Mouse (Mus musculus) liver, adult 2 months (tissue): ENCODE data around the gene Slc38a3. TPM values are rescaled to one million over a fixed set of nuclear protein-coding genes. Genes with fewer than 3 reads are reported as not detected.

Experiments
- DNase-seq: peaks from one replicate; pipeline ENCODE4 v3.0.0-alpha.2; 2011; ENCODE audit warnings: low read depth, low spot score; ENCODE audit errors: extremely low read depth
- H3K27ac ChIP-seq: fragments of 200-500 bp; replicated peaks from 2 replicates; pipeline ENCODE4 v1.5.1; 2012; ENCODE audit warnings: low read depth, mild to moderate bottlenecking, control low read depth, inconsistent platforms, low read length; ENCODE audit not compliant: insufficient read depth
- H3K27me3 ChIP-seq: fragments of 200-500 bp; 2 replicates; pipeline ENCODE4 v1.6.1; 2012; ENCODE audit warnings: mild to moderate bottlenecking, moderate library complexity, low read length, inconsistent platforms; ENCODE audit not compliant: control insufficient read depth, insufficient read depth
- H3K36me3 ChIP-seq: fragments of 200-500 bp; 2 replicates; pipeline ENCODE4 v1.6.1; 2012; ENCODE audit warnings: low read length, inconsistent platforms; ENCODE audit not compliant: control insufficient read depth, insufficient read depth
- H3K4me1 ChIP-seq: fragments of 200-500 bp; 2 replicates; pipeline ENCODE4 v1.6.1; 2011; ENCODE audit warnings: low read length; ENCODE audit not compliant: control insufficient read depth, insufficient read depth
- H3K4me3 ChIP-seq: fragments of 200-500 bp; 2 replicates; pipeline ENCODE4 v1.5.1; 2011; ENCODE audit warnings: low read depth, mild to moderate bottlenecking, control low read depth, low read length, moderate library complexity; ENCODE audit not compliant: insufficient read depth
- H3K79me2 ChIP-seq: fragments of 200-500 bp; 2 replicates; pipeline ENCODE4 v1.6.1; 2012; ENCODE audit warnings: inconsistent platforms, mild to moderate bottlenecking, low read length, moderate library complexity; ENCODE audit not compliant: control insufficient read depth, insufficient read depth
- H3K9ac ChIP-seq: fragments of 200-500 bp; 2 replicates; pipeline ENCODE4 v1.6.1; 2012; ENCODE audit warnings: low read depth, mild to moderate bottlenecking, control low read depth, inconsistent platforms, low read length
- CTCF ChIP-seq: fragments of 200-500 bp; IDR thresholded peaks from 2 replicates; pipeline ENCODE4 v1.5.1; 2011; ENCODE audit warnings: low read depth, low read length, control low read depth
- POLR2A ChIP-seq: fragments of 200-500 bp; IDR thresholded peaks from 2 replicates; pipeline ENCODE4 v1.6.1; 2011; ENCODE audit warnings: low read length, control low read depth; ENCODE audit not compliant: insufficient read depth; ENCODE audit errors: extremely low read depth
- WGBS: fragments of 180-500 bp; shearing (Covaris S2); methylation state at CpG from one replicate; pipeline ENCODE4 v1.1.7; 2018; 5-methylcytosine and 5-hydroxymethylcytosine counted together
- polyA plus RNA-seq: library from polyadenylated mRNA; depleted of rRNA; stranded (reverse); fragments of >200 nt; gene quantifications from 2 replicates; pipeline ENCODE4 v1.2.3, GENCODE M21; 2012
- total RNA-seq: library from RNA; depleted of rRNA; stranded (reverse); fragments of >200 nt; gene quantifications from 2 replicates; pipeline ENCODE4 v1.2.3, GENCODE M21; 2014

Gene Slc38a3
- total and polyA plus RNA-seq, 2 experiments, result 982 to 4,585 TPM

- H3K27ac ChIP-seq, result peak overlapping the region; percentile 46; the same call in 1 of the 2 replicates
Measured at GRCm38 (mm10) chr9:107709096-107709696, 39.9 kb upstream of the Slc38a3 start.

GRCm38 (mm10) chr9:107708439-107709095 is 39.2 kb upstream of the Slc38a3 start:
- Histone ChIP-seq H3K27ac (no peak overlapping the region), H3K9ac (peak overlapping the region; percentile 83), H3K4me1 (peaks cover 2% of the 10 kb centered on the region; the same call in 1 of the 2 replicates), H3K36me3 (no peaks in the 10 kb centered on the region), H3K4me3 (peak overlapping the region; percentile 73), H3K79me2 (no peaks in the 10 kb centered on the region), H3K27me3 (no peaks in the 10 kb centered on the region; the same call in 1 of the 2 replicates)
- TF ChIP-seq CTCF (no peak), POLR2A (no peak)
- no peak for DNase-seq
- 9% methylated on average over 21 of the region's 21 CpGs for WGBS

More at GRCm38 (mm10) chr9:107709096-107709696, 39.9 kb upstream of the Slc38a3 start:
- TF ChIP-seq POLR2A (no peak), CTCF (no peak)
- H3K79me2 ChIP-seq, result no peaks in the 10 kb centered on the region
- H3K4me1 ChIP-seq, result no peaks in the 10 kb centered on the region; the same call in 1 of the 2 replicates
- no peaks in the 10 kb centered on the region for H3K36me3 ChIP-seq
- DNase-seq, result no peak
- H3K4me3 ChIP-seq, result peak overlapping the region; percentile 73
- H3K9ac ChIP-seq, result peak overlapping the region; percentile 83
- 1% methylated on average over 54 of the region's 55 CpGs for WGBS
- no peaks in the 10 kb centered on the region; the same call in 1 of the 2 replicates for H3K27me3 ChIP-seq

- Histone ChIP-seq H3K4me1 (peaks cover 2% of the 10 kb centered on the region; the same call in 1 of the 2 replicates), H3K9ac (peak overlapping the region; percentile 27), H3K27ac (no peak overlapping the region), H3K4me3 (peak overlapping the region; percentile 44), H3K36me3 (no peaks in the 10 kb centered on the region), H3K79me2 (no peaks in the 10 kb centered on the region), H3K27me3 (no peaks in the 10 kb centered on the region; the same call in 1 of the 2 replicates)
- 24% methylated on average over 17 of the region's 17 CpGs for WGBS
- DNase-seq, result no peak
- no peak for TF ChIP-seq CTCF
- TF ChIP-seq POLR2A, result no peak
Measured at GRCm38 (mm10) chr9:107707701-107708438, 38.5 kb upstream of the Slc38a3 start.

- Histone ChIP-seq H3K36me3 (no peaks in the 10 kb centered on the region), H3K27me3 (no peaks in the 10 kb centered on the region; the same call in 1 of the 2 replicates), H3K9ac (0 out of 2 replicates have a peak overlapping the region, but pooled peaks have one; percentile 8), H3K4me1 (peaks cover 2% of the 10 kb centered on the region; the same call in 1 of the 2 replicates), H3K4me3 (peak overlapping the region; percentile 21; the same call in 1 of the 2 replicates), H3K79me2 (no peaks in the 10 kb centered on the region), H3K27ac (no peak overlapping the region)
- no peak for DNase-seq
- 27% methylated on average over 14 of the region's 14 CpGs for WGBS
- no peak for TF ChIP-seq POLR2A
- TF ChIP-seq CTCF, result no peak
Measured at GRCm38 (mm10) chr9:107706781-107707211, 37.5 kb upstream of the Slc38a3 start.

GRCm38 (mm10) chr9:107703337-107704122 is 34.2 kb upstream of the Slc38a3 start:
- H3K4me1 ChIP-seq, result peaks cover 5% of the 10 kb centered on the region
- H3K36me3 ChIP-seq, result no peaks in the 10 kb centered on the region
- no peak for TF ChIP-seq CTCF
- peak overlapping the region; percentile 8; the same call in 1 of the 2 replicates for H3K27ac ChIP-seq
- H3K27me3 ChIP-seq, result no peaks in the 10 kb centered on the region
- WGBS, result 40% methylated on average over 14 of the region's 14 CpGs
- H3K79me2 ChIP-seq, result no peaks in the 10 kb centered on the region
- no peak overlapping the region for H3K4me3 ChIP-seq
- H3K9ac ChIP-seq, result no peak overlapping the region
- peak; percentile 68 for DNase-seq
